Mouse (Mus musculus): ENCODE data around the gene Pcx. TPM values are rescaled to one million over a fixed set of nuclear protein-coding genes. Genes with fewer than 3 reads are reported as not detected.

Pcx gene
- polyA plus RNA-seq, 1 experiment from 2014 or later: 12.4 TPM

- Histone ChIP-seq H3K9ac (ENCODE audit: low read length) (no peak overlapping the region), H3K4me3 (ENCODE audit: low read depth, low read length) (peak overlapping the region; percentile 91; the same call in 1 of the 2 replicates)
Observed at GRCm38 (mm10) chr19:4616546-4616945, 106.3 kb downstream of the Pcx start.

DNA sequence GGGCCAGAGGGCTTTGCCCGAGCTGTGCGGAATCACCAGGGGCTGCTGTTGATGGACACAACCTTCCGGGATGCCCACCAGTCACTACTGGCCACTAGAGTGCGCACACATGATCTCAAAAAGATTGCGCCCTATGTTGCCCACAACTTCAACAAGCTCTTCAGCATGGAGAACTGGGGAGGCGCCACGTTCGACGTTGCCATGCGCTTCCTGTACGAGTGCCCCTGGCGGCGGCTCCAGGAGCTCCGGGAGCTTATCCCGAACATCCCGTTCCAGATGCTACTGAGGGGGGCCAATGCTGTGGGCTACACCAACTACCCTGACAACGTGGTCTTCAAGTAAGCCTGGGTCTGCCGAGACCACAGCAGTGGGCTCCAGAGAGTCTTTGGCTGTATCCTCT, 107.9 kb downstream of the Pcx start:
- Histone ChIP-seq H3K4me1 (ENCODE audit: control insufficient read depth, insufficient read depth, low read length) (peaks cover 16% of the 10 kb centered on the region), H3K27me3 (ENCODE audit: control insufficient read depth, insufficient read depth, low read length) (no peaks in the 10 kb centered on the region), H3K9me3 (ENCODE audit: control insufficient read depth, low read length) (no peaks in the 10 kb centered on the region), H3K9ac (ENCODE audit: low read length) (peak overlapping the region; percentile 22; the same call in 1 of the 2 replicates), H3K4me3 (ENCODE audit: low read depth, low read length) (no peak overlapping the region), H3K27ac (replicated peaks; ENCODE audit: low read depth, low read length) (no peak overlapping the region), H3K36me3 (ENCODE audit: control insufficient read depth, insufficient read depth, low read length) (peaks cover 8% of the 10 kb centered on the region; the same call in 1 of the 2 replicates), H3K4me2 (ENCODE audit: low read depth, severe bottlenecking) (0 out of 2 replicates have a peak overlapping the region, but pooled peaks have one; percentile 4)
- WGBS: 35% methylated on average over 18 of the region's 18 CpGs
- DNase-seq (ENCODE audit: low spot score) (peak; percentile 57), ATAC-seq (ENCODE audit: insufficient number of reproducible peaks, low FRiP score, low TSS enrichment, low read depth) (no peak)

More at GRCm38 (mm10) chr19:4616546-4616945, 106.3 kb downstream of the Pcx start:
- H3K4me2 ChIP-seq (ENCODE audit: low read depth, severe bottlenecking): peak overlapping the region; percentile 81; the same call in 1 of the 2 replicates
- 28% methylated on average over 4 of the region's 4 CpGs for WGBS
- DNase-seq (ENCODE audit: low spot score) (no peak), ATAC-seq (ENCODE audit: insufficient number of reproducible peaks, low FRiP score, low TSS enrichment, low read depth) (no peak)
- peaks cover 5% of the 10 kb centered on the region for H3K36me3 ChIP-seq (ENCODE audit: control insufficient read depth, insufficient read depth, low read length)
- H3K27me3 ChIP-seq (ENCODE audit: control insufficient read depth, insufficient read depth, low read length): no peaks in the 10 kb centered on the region
- peaks cover 16% of the 10 kb centered on the region for H3K4me1 ChIP-seq (ENCODE audit: control insufficient read depth, insufficient read depth, low read length)
- no peaks in the 10 kb centered on the region for H3K9me3 ChIP-seq (ENCODE audit: control insufficient read depth, low read length)
- H3K27ac ChIP-seq (replicated peaks; ENCODE audit: low read depth, low read length): no peak overlapping the region

GRCm38 (mm10) chr19:4619461-4619860, 109.2 kb downstream of the Pcx start:
- H3K4me3 ChIP-seq (ENCODE audit: low read depth, low read length): no peak overlapping the region
- no peaks in the 10 kb centered on the region for H3K9me3 ChIP-seq (ENCODE audit: control insufficient read depth, low read length)
- H3K9ac ChIP-seq (ENCODE audit: low read length): no peak overlapping the region
- no peak for ATAC-seq (ENCODE audit: insufficient number of reproducible peaks, low FRiP score, low TSS enrichment, low read depth)
- H3K27me3 ChIP-seq (ENCODE audit: control insufficient read depth, insufficient read depth, low read length): no peaks in the 10 kb centered on the region
- 90% methylated on average over 10 of the region's 10 CpGs for WGBS
- no peak overlapping the region for H3K4me2 ChIP-seq (ENCODE audit: low read depth, severe bottlenecking)
- no peak overlapping the region for H3K27ac ChIP-seq (replicated peaks; ENCODE audit: low read depth, low read length)
- H3K36me3 ChIP-seq (ENCODE audit: control insufficient read depth, insufficient read depth, low read length): peaks cover 10% of the 10 kb centered on the region; the same call in 1 of the 2 replicates
- peaks cover 9% of the 10 kb centered on the region for H3K4me1 ChIP-seq (ENCODE audit: control insufficient read depth, insufficient read depth, low read length)
- DNase-seq (ENCODE audit: low spot score): no peak

- Histone ChIP-seq H3K27ac (replicated peaks; ENCODE audit: low read depth, low read length) (no peak overlapping the region), H3K36me3 (ENCODE audit: control insufficient read depth, insufficient read depth, low read length) (peaks cover 10% of the 10 kb centered on the region; the same call in 1 of the 2 replicates), H3K9ac (ENCODE audit: low read length) (no peak overlapping the region), H3K4me1 (ENCODE audit: control insufficient read depth, insufficient read depth, low read length) (peaks cover 7% of the 10 kb centered on the region; the same call in 1 of the 2 replicates), H3K27me3 (ENCODE audit: control insufficient read depth, insufficient read depth, low read length) (no peaks in the 10 kb centered on the region), H3K9me3 (ENCODE audit: control insufficient read depth, low read length) (no peaks in the 10 kb centered on the region), H3K4me3 (ENCODE audit: low read depth, low read length) (no peak overlapping the region), H3K4me2 (ENCODE audit: low read depth, severe bottlenecking) (no peak overlapping the region)
- WGBS: 88% methylated on average over 7 of the region's 7 CpGs
- ATAC-seq (ENCODE audit: insufficient number of reproducible peaks, low FRiP score, low TSS enrichment, low read depth): no peak
- no peak for DNase-seq (ENCODE audit: low spot score)
Observed at GRCm38 (mm10) chr19:4620721-4621120, 110.4 kb downstream of the Pcx start.

GRCm38 (mm10) chr19:4622780-4623179, 112.5 kb downstream of the Pcx start:
- WGBS: 86% methylated on average over 5 of the region's 5 CpGs
- Histone ChIP-seq H3K27ac (replicated peaks; ENCODE audit: low read depth, low read length) (no peak overlapping the region), H3K9ac (ENCODE audit: low read length) (no peak overlapping the region), H3K9me3 (ENCODE audit: control insufficient read depth, low read length) (no peaks in the 10 kb centered on the region), H3K4me2 (ENCODE audit: low read depth, severe bottlenecking) (no peak overlapping the region), H3K4me1 (ENCODE audit: control insufficient read depth, insufficient read depth, low read length) (peaks cover 6% of the 10 kb centered on the region; the same call in 1 of the 2 replicates), H3K27me3 (ENCODE audit: control insufficient read depth, insufficient read depth, low read length) (no peaks in the 10 kb centered on the region), H3K36me3 (ENCODE audit: control insufficient read depth, insufficient read depth, low read length) (peaks cover 10% of the 10 kb centered on the region; the same call in 1 of the 2 replicates), H3K4me3 (ENCODE audit: low read depth, low read length) (no peak overlapping the region)
- no peak for ATAC-seq (ENCODE audit: insufficient number of reproducible peaks, low FRiP score, low TSS enrichment, low read depth)
- no peak for DNase-seq (ENCODE audit: low spot score)

DNA sequence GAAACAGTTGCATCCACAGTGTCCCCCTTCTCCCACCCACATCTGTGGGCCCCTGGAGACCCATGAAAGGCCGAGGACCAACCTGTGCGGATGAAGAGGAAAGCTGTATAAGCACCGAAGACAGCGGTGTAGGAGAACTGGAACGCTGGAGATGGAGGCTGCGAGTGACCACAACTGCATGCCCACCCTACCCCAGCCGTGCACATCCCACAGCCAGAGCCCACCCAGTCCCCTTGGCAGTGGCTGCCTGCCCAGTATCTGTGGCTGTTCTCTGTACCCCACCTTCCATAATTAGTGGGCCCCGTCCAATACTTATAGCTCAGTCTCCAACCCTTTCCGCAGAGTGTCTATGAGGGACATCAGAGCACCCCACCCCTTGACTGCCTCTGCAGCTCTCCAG, 113.1 kb downstream of the Pcx start:
- H3K4me3 ChIP-seq (ENCODE audit: low read depth, low read length): no peak overlapping the region; the same call in 1 of the 2 replicates
- DNase-seq (ENCODE audit: low spot score): no peak
- H3K36me3 ChIP-seq (ENCODE audit: control insufficient read depth, insufficient read depth, low read length): peaks cover 10% of the 10 kb centered on the region; the same call in 1 of the 2 replicates

GRCm38 (mm10) chr19:4624006-4624405, 113.7 kb downstream of the Pcx start:
- no peaks in the 10 kb centered on the region for H3K9me3 ChIP-seq (ENCODE audit: control insufficient read depth, low read length)
- DNase-seq (ENCODE audit: low spot score): no peak
- no peak overlapping the region for H3K9ac ChIP-seq (ENCODE audit: low read length)
- no peak overlapping the region for H3K27ac ChIP-seq (replicated peaks; ENCODE audit: low read depth, low read length)
- H3K36me3 ChIP-seq (ENCODE audit: control insufficient read depth, insufficient read depth, low read length): peaks cover 10% of the 10 kb centered on the region; the same call in 1 of the 2 replicates
- no peaks in the 10 kb centered on the region for H3K27me3 ChIP-seq (ENCODE audit: control insufficient read depth, insufficient read depth, low read length)
- H3K4me2 ChIP-seq (ENCODE audit: low read depth, severe bottlenecking): no peak overlapping the region
- ATAC-seq (ENCODE audit: insufficient number of reproducible peaks, low FRiP score, low TSS enrichment, low read depth): no peak
- H3K4me3 ChIP-seq (ENCODE audit: low read depth, low read length): no peak overlapping the region
- peaks cover 6% of the 10 kb centered on the region for H3K4me1 ChIP-seq (ENCODE audit: control insufficient read depth, insufficient read depth, low read length)
- WGBS: 97% methylated on average over 12 of the region's 12 CpGs

More for the DNA sequence above, 113.1 kb downstream of the Pcx start:
- ATAC-seq (ENCODE audit: insufficient number of reproducible peaks, low FRiP score, low TSS enrichment, low read depth): no peak
- WGBS: 92% methylated on average over 9 of the region's 9 CpGs
- Histone ChIP-seq H3K9ac (ENCODE audit: low read length) (no peak overlapping the region), H3K9me3 (ENCODE audit: control insufficient read depth, low read length) (no peaks in the 10 kb centered on the region), H3K4me2 (ENCODE audit: low read depth, severe bottlenecking) (no peak overlapping the region), H3K27ac (replicated peaks; ENCODE audit: low read depth, low read length) (no peak overlapping the region), H3K27me3 (ENCODE audit: control insufficient read depth, insufficient read depth, low read length) (no peaks in the 10 kb centered on the region), H3K4me1 (ENCODE audit: control insufficient read depth, insufficient read depth, low read length) (peaks cover 6% of the 10 kb centered on the region)

DNA sequence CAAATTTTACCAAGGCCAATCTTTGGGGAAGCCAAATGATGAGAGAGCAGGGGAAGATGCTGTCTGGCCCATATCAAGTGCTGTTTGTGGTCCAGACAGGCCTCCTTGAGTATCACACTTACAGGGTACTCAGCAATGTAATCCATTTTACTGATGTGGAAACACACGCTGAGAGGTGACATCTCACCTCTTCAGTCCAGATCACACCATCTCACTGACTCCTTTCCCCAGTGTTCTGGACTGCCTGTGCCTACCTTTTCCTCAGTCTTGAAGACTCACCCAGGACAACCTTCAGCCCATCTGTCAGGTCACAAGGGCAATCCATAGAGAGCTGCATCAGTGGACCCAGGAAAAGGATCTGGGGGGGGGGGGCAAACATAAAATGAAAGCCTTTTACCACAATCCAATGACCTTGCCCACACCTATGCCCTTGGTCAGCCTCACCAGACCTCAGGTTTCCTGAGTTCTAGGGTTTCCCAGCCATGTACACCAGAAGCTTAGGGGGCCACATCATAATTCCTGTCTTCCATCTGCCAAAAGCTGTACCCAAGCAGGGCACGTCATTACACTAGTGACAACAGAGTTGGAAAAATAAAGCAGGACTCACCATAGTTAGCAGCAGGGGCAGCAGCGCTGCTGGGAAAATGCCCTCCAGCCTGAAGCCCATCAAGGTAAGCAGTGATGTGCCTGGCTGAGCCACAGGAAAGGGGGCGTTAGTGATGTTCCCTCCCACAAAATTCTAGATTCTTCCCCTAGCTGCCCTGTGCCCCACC, 114.3 kb downstream of the Pcx start:
- H3K36me3 ChIP-seq (ENCODE audit: control insufficient read depth, insufficient read depth, low read length): peaks cover 10% of the 10 kb centered on the region; the same call in 1 of the 2 replicates
- no peaks in the 10 kb centered on the region for H3K9me3 ChIP-seq (ENCODE audit: control insufficient read depth, low read length)
- H3K4me1 ChIP-seq (ENCODE audit: control insufficient read depth, insufficient read depth, low read length): peaks cover 6% of the 10 kb centered on the region
- WGBS: 33% methylated on average over 4 of the region's 4 CpGs
- no peak overlapping the region; the same call in 1 of the 2 replicates for H3K27ac ChIP-seq (replicated peaks; ENCODE audit: low read depth, low read length)
- peak overlapping the region; percentile 80 for H3K4me2 ChIP-seq (ENCODE audit: low read depth, severe bottlenecking)
- ATAC-seq (ENCODE audit: insufficient number of reproducible peaks, low FRiP score, low TSS enrichment, low read depth) (peak; percentile 37; the same call in 1 of the 2 replicates), DNase-seq (ENCODE audit: low spot score) (no peak)
- H3K4me3 ChIP-seq (ENCODE audit: low read depth, low read length): peak overlapping the region; percentile 91
- no peaks in the 10 kb centered on the region for H3K27me3 ChIP-seq (ENCODE audit: control insufficient read depth, insufficient read depth, low read length)
- H3K9ac ChIP-seq (ENCODE audit: low read length): peak overlapping the region; percentile 97

Data from limb, embryonic 11.5 days (tissue).